Mouse (Mus musculus): Measurements from ENCODE around the gene Ypel5. TPM values are rescaled to one million over a fixed set of nuclear protein-coding genes. Genes with fewer than 3 reads are reported as not detected.

Gene Ypel5
- polyA plus RNA-seq, 1 experiment, result 7.4 TPM

GRCm38 (mm10) chr17:72891556-72891955, 55.3 kb downstream of the Ypel5 start:
- H3K4me3 ChIP-seq (ENCODE audit: low read depth, low read length), result no peak overlapping the region
- no peaks in the 10 kb centered on the region for H3K27me3 ChIP-seq (ENCODE audit: control insufficient read depth, insufficient read depth, low read length)
- H3K27ac ChIP-seq (ENCODE audit: insufficient read depth, low read depth, low read length), result no peak overlapping the region
- TF ChIP-seq CTCF (IDR thresholded peaks at IDR 0.05; ENCODE audit: extremely low read depth, insufficient read length, insufficient replicate concordance, low read depth, low read length) (no peak), POLR2A (IDR thresholded peaks at IDR 0.05; ENCODE audit: low read depth, low read length) (no peak)
- H3K36me3 ChIP-seq (ENCODE audit: control insufficient read depth, insufficient read depth, low read length), result no peaks in the 10 kb centered on the region
- 88% methylated on average over 6 of the region's 6 CpGs for WGBS
- H3K4me1 ChIP-seq (ENCODE audit: control insufficient read depth, insufficient read depth, insufficient read length, low read length), result no peaks in the 10 kb centered on the region

GRCm38 (mm10) chr17:72895506-72895905, 59.3 kb downstream of the Ypel5 start:
- WGBS, result 95% methylated on average over 3 of the region's 3 CpGs
- Histone ChIP-seq H3K27me3 (ENCODE audit: control insufficient read depth, insufficient read depth, low read length) (no peaks in the 10 kb centered on the region), H3K4me3 (ENCODE audit: low read depth, low read length) (no peak overlapping the region), H3K36me3 (ENCODE audit: control insufficient read depth, insufficient read depth, low read length) (no peaks in the 10 kb centered on the region), H3K4me1 (ENCODE audit: control insufficient read depth, insufficient read depth, insufficient read length, low read length) (no peaks in the 10 kb centered on the region), H3K27ac (ENCODE audit: insufficient read depth, low read depth, low read length) (no peak overlapping the region)
- TF ChIP-seq CTCF (IDR thresholded peaks at IDR 0.05; ENCODE audit: extremely low read depth, insufficient read length, insufficient replicate concordance, low read depth, low read length), result no peak
- no peak for TF ChIP-seq POLR2A (IDR thresholded peaks at IDR 0.05; ENCODE audit: low read depth, low read length)

DNA sequence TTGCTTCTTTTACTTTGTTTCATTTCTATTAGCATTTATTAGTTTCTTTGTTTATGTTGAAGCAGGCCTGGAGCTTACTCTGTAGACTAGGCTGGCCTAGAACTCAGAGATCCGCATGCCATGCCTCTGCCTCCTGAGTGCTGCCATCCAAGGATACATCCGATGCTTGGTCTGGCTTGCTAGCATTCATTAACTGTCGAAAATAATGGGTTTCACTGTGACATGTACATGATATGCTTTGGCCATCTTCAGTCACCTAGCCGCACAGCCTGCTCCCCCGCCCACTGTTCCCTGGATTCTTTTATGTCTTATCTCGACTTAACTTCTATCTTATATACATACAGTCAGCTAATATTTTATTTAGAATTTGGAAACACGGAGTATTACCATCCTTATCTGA, 60.8 kb downstream of the Ypel5 start:
- Histone ChIP-seq H3K27ac (ENCODE audit: insufficient read depth, low read depth, low read length) (no peak overlapping the region), H3K27me3 (ENCODE audit: control insufficient read depth, insufficient read depth, low read length) (no peaks in the 10 kb centered on the region), H3K4me1 (ENCODE audit: control insufficient read depth, insufficient read depth, insufficient read length, low read length) (no peaks in the 10 kb centered on the region), H3K36me3 (ENCODE audit: control insufficient read depth, insufficient read depth, low read length) (no peaks in the 10 kb centered on the region), H3K4me3 (ENCODE audit: low read depth, low read length) (no peak overlapping the region)
- WGBS, result 37% methylated on average over 7 of the region's 7 CpGs
- no peak for TF ChIP-seq CTCF (IDR thresholded peaks at IDR 0.05; ENCODE audit: extremely low read depth, insufficient read length, insufficient replicate concordance, low read depth, low read length)
- no peak for TF ChIP-seq POLR2A (IDR thresholded peaks at IDR 0.05; ENCODE audit: low read depth, low read length)

GRCm38 (mm10) chr17:72897961-72898360, 61.7 kb downstream of the Ypel5 start:
- Histone ChIP-seq H3K36me3 (ENCODE audit: control insufficient read depth, insufficient read depth, low read length) (no peaks in the 10 kb centered on the region), H3K4me3 (ENCODE audit: low read depth, low read length) (no peak overlapping the region), H3K27ac (ENCODE audit: insufficient read depth, low read depth, low read length) (no peak overlapping the region), H3K27me3 (ENCODE audit: control insufficient read depth, insufficient read depth, low read length) (no peaks in the 10 kb centered on the region), H3K4me1 (ENCODE audit: control insufficient read depth, insufficient read depth, insufficient read length, low read length) (peaks cover 2% of the 10 kb centered on the region; the same call in 1 of the 2 replicates)
- TF ChIP-seq CTCF (IDR thresholded peaks at IDR 0.05; ENCODE audit: extremely low read depth, insufficient read length, insufficient replicate concordance, low read depth, low read length), result no peak
- WGBS, result 88% methylated on average over 5 of the region's 5 CpGs

DNA sequence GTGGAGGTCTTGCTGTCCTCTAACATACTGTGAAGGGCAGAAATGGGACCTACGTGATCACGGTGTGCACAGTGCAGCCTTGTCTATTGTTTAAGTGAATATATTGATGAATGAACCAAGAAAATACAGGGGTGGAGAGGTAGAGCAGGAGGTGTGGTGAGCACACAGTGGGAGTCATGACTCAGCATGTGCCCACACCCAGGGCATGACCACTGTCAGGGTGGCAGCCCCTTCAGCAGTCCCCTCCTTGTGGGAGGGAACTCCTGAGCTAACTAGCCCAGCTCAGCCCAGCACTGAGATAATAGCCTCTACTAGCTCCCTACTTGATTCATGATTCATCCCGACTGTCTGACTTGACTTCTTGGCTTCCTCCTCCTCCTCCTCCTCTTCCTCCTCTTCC, 62.5 kb downstream of the Ypel5 start:
- no peaks in the 10 kb centered on the region for H3K27me3 ChIP-seq (ENCODE audit: control insufficient read depth, insufficient read depth, low read length)
- H3K27ac ChIP-seq (ENCODE audit: insufficient read depth, low read depth, low read length), result no peak overlapping the region; the same call in 1 of the 2 replicates
- H3K4me3 ChIP-seq (ENCODE audit: low read depth, low read length), result no peak overlapping the region
- H3K36me3 ChIP-seq (ENCODE audit: control insufficient read depth, insufficient read depth, low read length), result no peaks in the 10 kb centered on the region
- WGBS, result 68% methylated on average over 3 of the region's 3 CpGs
- TF ChIP-seq POLR2A (IDR thresholded peaks at IDR 0.05; ENCODE audit: low read depth, low read length) (no peak), CTCF (IDR thresholded peaks at IDR 0.05; ENCODE audit: extremely low read depth, insufficient read length, insufficient replicate concordance, low read depth, low read length) (no peak)
- peaks cover 6% of the 10 kb centered on the region; the same call in 1 of the 2 replicates for H3K4me1 ChIP-seq (ENCODE audit: control insufficient read depth, insufficient read depth, insufficient read length, low read length)

Other genes with a start within 250 kb of the Ypel5 start
- gene Alk, start 231.8 kb upstream of the Ypel5 start, polyA plus RNA-seq (2012; rRNA removed), result 0.03 and 0.09 TPM in 2 replicates
- gene Lbh, start 81.9 kb downstream of the Ypel5 start, polyA plus RNA-seq (2012; rRNA removed), result 41.9 and 49.3 TPM in 2 replicates